Mouse (Mus musculus) bone marrow, adult 2 months (tissue): Measurements from ENCODE around the gene Hmces. TPM values are rescaled to one million over a fixed set of nuclear protein-coding genes. Genes with fewer than 3 reads are reported as not detected.

Experiments used
- H3K27ac ChIP-seq: fragments of 200-500 bp; 2 replicates; pipeline ENCODE4 v1.5.1; 2012; ENCODE audit warnings: low read depth, mild to moderate bottlenecking, control low read depth, inconsistent platforms, low read length; ENCODE audit not compliant: control insufficient read depth, poor library complexity, insufficient read depth
- H3K4me1 ChIP-seq: fragments of 200-500 bp; 2 replicates; pipeline ENCODE4 v1.6.1; 2011; ENCODE audit warnings: low read length; ENCODE audit not compliant: control insufficient read depth, insufficient read depth
- H3K4me3 ChIP-seq: fragments of 200-500 bp; replicated peaks from 2 replicates; pipeline ENCODE3; 2011; ENCODE audit warnings: mild to moderate bottlenecking, low read depth, low read length, control low read depth; ENCODE audit not compliant: control insufficient read depth
- CTCF ChIP-seq: fragments of 200-500 bp; IDR thresholded peaks from 2 replicates; pipeline ENCODE4 v1.5.1; 2011; ENCODE audit warnings: low read length, control low read depth; ENCODE audit not compliant: control insufficient read depth, insufficient read depth
- POLR2A ChIP-seq: fragments of 200-500 bp; IDR thresholded peaks from 2 replicates; pipeline ENCODE4 v1.6.1; 2011; ENCODE audit warnings: low read depth, mild to moderate bottlenecking, control low read depth, low read length, borderline replicate concordance; ENCODE audit not compliant: control insufficient read depth
- WGBS: fragments of 180-500 bp; shearing (Covaris S2); methylation state at CpG from one replicate; pipeline ENCODE4 v1.1.7; 2018; 5-methylcytosine and 5-hydroxymethylcytosine counted together
- polyA plus RNA-seq: library from polyadenylated mRNA; stranded (reverse); fragments of >200 nt; gene quantifications from 2 replicates; pipeline ENCODE4 v1.2.4, GENCODE M21; 2011; ENCODE audit warnings: low replicate concordance; ENCODE audit not compliant: missing spikeins, insufficient read depth, insufficient read length

Gene Hmces
- polyA plus RNA-seq = 29.8 and 48.8 TPM in 2 replicates

GRCm38 (mm10) chr6:87913661-87914325 lies at the start of gene Hmces:
Gene Hmces (plus strand): TSS chr6:87913935.
- Histone ChIP-seq H3K4me3 (peak within 1 kb of the TSS; percentile 85), H3K4me1 (peaks cover 3% of the 10 kb centered on the region; the same call in 1 of the 2 replicates), H3K27ac (peak within 1 kb of the TSS; percentile 90)
- under 1% methylated on average over 61 of the region's 62 CpGs for WGBS
- no peak for TF ChIP-seq CTCF
- TF ChIP-seq POLR2A = peak; percentile 59

GRCm38 (mm10) chr6:87866211-87866610 lies 47.5 kb upstream of the Hmces start:
- WGBS = 70% methylated on average over 6 of the region's 6 CpGs
- Histone ChIP-seq H3K4me1 (no peaks in the 10 kb centered on the region), H3K4me3 (no peak overlapping the region), H3K27ac (no peak overlapping the region)
- TF ChIP-seq POLR2A (no peak), CTCF (no peak)

- H3K4me1 ChIP-seq = no peaks in the 10 kb centered on the region
- no peak overlapping the region for H3K27ac ChIP-seq
- TF ChIP-seq CTCF (no peak), POLR2A (no peak)
- WGBS = 34% methylated on average over 2 of the region's 2 CpGs
- H3K4me3 ChIP-seq = no peak overlapping the region
Measured at GRCm38 (mm10) chr6:87867256-87867655, 46.5 kb upstream of the Hmces start.

- WGBS = 30% methylated on average over 9 of the region's 9 CpGs
- no peak overlapping the region for H3K4me3 ChIP-seq
- no peak overlapping the region for H3K27ac ChIP-seq
- TF ChIP-seq CTCF (no peak), POLR2A (no peak)
- no peaks in the 10 kb centered on the region for H3K4me1 ChIP-seq
Measured at GRCm38 (mm10) chr6:87868871-87869506, 44.7 kb upstream of the Hmces start.

- no peak overlapping the region for H3K27ac ChIP-seq
- no peaks in the 10 kb centered on the region for H3K4me1 ChIP-seq
- no peak overlapping the region for H3K4me3 ChIP-seq
- WGBS = 56% methylated on average over 1 of the region's 1 CpGs
- TF ChIP-seq POLR2A (no peak), CTCF (no peak)
Measured at GRCm38 (mm10) chr6:87870440-87870839, 43.3 kb upstream of the Hmces start.

- no peak for TF ChIP-seq POLR2A
- TF ChIP-seq CTCF = no peak
- Histone ChIP-seq H3K4me3 (no peak overlapping the region), H3K27ac (no peak overlapping the region), H3K4me1 (peaks cover 2% of the 10 kb centered on the region)
- WGBS = 86% methylated on average over 7 of the region's 7 CpGs
Measured at GRCm38 (mm10) chr6:87871240-87871639, 42.5 kb upstream of the Hmces start.

GRCm38 (mm10) chr6:87873104-87873503 lies 40.6 kb upstream of the Hmces start:
- peaks cover 4% of the 10 kb centered on the region for H3K4me1 ChIP-seq
- TF ChIP-seq CTCF (no peak), POLR2A (no peak)
- 19% methylated on average over 1 of the region's 1 CpGs for WGBS
- no peak overlapping the region for H3K27ac ChIP-seq
- no peak overlapping the region for H3K4me3 ChIP-seq

GRCm38 (mm10) chr6:87873963-87874362 lies 39.8 kb upstream of the Hmces start:
- 81% methylated on average over 2 of the region's 2 CpGs for WGBS
- Histone ChIP-seq H3K27ac (no peak overlapping the region), H3K4me3 (no peak overlapping the region), H3K4me1 (peaks cover 4% of the 10 kb centered on the region)
- TF ChIP-seq POLR2A (no peak), CTCF (no peak)

GRCm38 (mm10) chr6:87875083-87875482 lies 38.7 kb upstream of the Hmces start:
- WGBS = 78% methylated on average over 1 of the region's 1 CpGs
- TF ChIP-seq CTCF = no peak
- no peak for TF ChIP-seq POLR2A
- no peak overlapping the region for H3K4me3 ChIP-seq
- H3K4me1 ChIP-seq = peaks cover 4% of the 10 kb centered on the region
- no peak overlapping the region for H3K27ac ChIP-seq
